Mouse (Mus musculus): ENCODE measurements around the gene Tnpo1. TPM values are rescaled to one million over a fixed set of nuclear protein-coding genes. Genes with fewer than 3 reads are reported as not detected.

The Tnpo1 gene
- polyA plus RNA-seq, 1 experiment, result 27.0 TPM

DNA sequence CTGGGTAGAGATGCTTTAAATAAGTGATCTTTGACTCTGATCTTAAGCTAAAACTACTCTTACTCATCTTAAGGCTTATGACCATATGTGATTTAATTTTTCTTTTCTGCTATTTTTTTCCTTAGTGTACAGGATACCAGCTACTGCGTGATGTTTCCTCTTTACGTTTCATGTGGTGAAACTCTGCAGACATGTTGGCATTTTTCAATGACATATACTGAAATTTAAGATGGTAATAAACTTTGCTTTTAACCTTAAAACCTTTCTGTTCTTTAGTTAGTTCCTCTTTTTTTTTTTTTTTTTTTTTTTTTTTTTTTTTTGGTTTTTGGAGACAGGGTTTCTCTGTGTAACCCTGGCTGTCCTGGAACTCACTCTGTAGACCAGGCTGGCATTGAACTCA lies 2.7 kb upstream of the Tnpo1 start:
- Histone ChIP-seq H3K4me3 (ENCODE audit: insufficient read depth, low read depth, low read length) (no peak overlapping the region), H3K36me3 (ENCODE audit: control insufficient read depth, insufficient read depth, low read length) (no peaks in the 10 kb centered on the region), H3K4me1 (ENCODE audit: control insufficient read depth, insufficient read depth, low read length) (peaks cover 5% of the 10 kb centered on the region; the same call in 1 of the 2 replicates), H3K27me3 (replicated peaks; ENCODE audit: control insufficient read depth, insufficient read depth, low read length) (no peaks in the 10 kb centered on the region), H3K27ac (ENCODE audit: insufficient read depth, low read depth, low read length) (no peak overlapping the region)
- TF ChIP-seq POLR2A (IDR thresholded peaks at IDR 0.05; ENCODE audit: low read depth, low read length) (no peak), CTCF (conservative IDR thresholded peaks at IDR 0.05; ENCODE audit: insufficient read depth, insufficient read length, low read depth, low read length) (no peak)
- no peak for DNase-seq
- 95% methylated on average over 2 of the region's 2 CpGs for WGBS

DNA sequence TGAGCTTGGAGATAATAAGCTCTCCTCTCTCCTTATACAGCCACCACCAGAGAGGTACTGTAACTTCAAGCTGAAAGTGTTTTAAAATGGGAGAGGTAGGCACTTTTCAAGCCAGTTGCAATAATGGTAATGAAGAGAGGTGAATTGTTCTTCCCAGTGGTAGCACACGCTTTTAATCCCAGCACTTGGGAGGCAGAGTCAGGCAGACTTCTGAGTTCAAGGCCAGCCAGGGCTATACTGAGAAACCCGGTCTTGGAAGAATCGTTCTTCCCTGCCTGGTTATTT lies 716 bp upstream of the Tnpo1 start:
- peak overlapping the region; percentile 96 for H3K27ac ChIP-seq (ENCODE audit: insufficient read depth, low read depth, low read length)
- H3K4me1 ChIP-seq (ENCODE audit: control insufficient read depth, insufficient read depth, low read length), result peaks cover 15% of the 10 kb centered on the region; the same call in 1 of the 2 replicates
- no peak for TF ChIP-seq POLR2A (IDR thresholded peaks at IDR 0.05; ENCODE audit: low read depth, low read length)
- TF ChIP-seq CTCF (conservative IDR thresholded peaks at IDR 0.05; ENCODE audit: insufficient read depth, insufficient read length, low read depth, low read length), result no peak
- DNase-seq, result no peak
- H3K36me3 ChIP-seq (ENCODE audit: control insufficient read depth, insufficient read depth, low read length), result no peaks in the 10 kb centered on the region
- WGBS, result 49% methylated on average over 3 of the region's 3 CpGs
- H3K27me3 ChIP-seq (replicated peaks; ENCODE audit: control insufficient read depth, insufficient read depth, low read length), result no peaks in the 10 kb centered on the region
- H3K4me3 ChIP-seq (ENCODE audit: insufficient read depth, low read depth, low read length), result peak overlapping the region; percentile 88; the same call in 1 of the 2 replicates

DNA sequence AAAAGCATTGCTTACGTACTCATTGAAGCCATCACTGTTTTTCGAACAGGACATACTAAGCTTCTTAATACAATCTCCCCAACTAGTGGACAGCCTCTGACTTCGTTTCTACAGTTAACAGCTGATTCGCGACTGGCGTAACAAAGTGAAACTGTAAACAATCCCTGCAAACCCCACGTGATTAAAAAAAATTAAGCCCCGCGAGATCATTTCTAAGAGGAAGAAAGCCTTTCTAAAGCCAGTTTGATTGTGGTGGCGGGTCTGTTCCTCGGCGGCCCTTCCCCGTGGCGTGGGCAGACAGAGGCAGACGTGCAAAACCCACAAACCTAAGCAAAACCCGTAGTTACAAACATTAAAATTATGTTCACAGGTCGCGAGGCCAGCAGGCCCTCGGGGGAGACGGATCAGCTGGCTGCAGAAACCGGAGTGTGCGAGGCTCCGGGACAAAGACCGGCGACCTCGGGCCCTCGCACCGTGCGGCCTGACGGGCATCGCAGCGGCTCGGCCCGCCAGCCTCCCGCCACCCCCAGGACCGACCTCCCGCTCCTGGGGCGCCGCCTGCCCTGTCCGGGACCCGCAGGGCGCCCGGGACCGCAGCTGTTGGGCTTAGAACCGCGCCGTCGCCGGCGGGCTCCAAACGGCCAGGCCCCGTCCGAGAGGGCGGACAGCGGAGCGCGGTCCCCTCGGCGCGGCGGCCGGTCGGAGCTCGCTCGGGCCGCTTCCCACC lies 535 bp downstream of the Tnpo1 start:
- H3K27ac ChIP-seq (ENCODE audit: insufficient read depth, low read depth, low read length), result peak overlapping the region; percentile 96
- peak overlapping the region; percentile 88 for H3K4me3 ChIP-seq (ENCODE audit: insufficient read depth, low read depth, low read length)
- no peaks in the 10 kb centered on the region for H3K36me3 ChIP-seq (ENCODE audit: control insufficient read depth, insufficient read depth, low read length)
- H3K4me1 ChIP-seq (ENCODE audit: control insufficient read depth, insufficient read depth, low read length), result peaks cover 20% of the 10 kb centered on the region; the same call in 1 of the 2 replicates
- peak; percentile 84 for DNase-seq
- TF ChIP-seq POLR2A (IDR thresholded peaks at IDR 0.05; ENCODE audit: low read depth, low read length), result no peak
- TF ChIP-seq CTCF (conservative IDR thresholded peaks at IDR 0.05; ENCODE audit: insufficient read depth, insufficient read length, low read depth, low read length), result no peak
- under 1% methylated on average over 66 of the region's 66 CpGs for WGBS
- H3K27me3 ChIP-seq (replicated peaks; ENCODE audit: control insufficient read depth, insufficient read depth, low read length), result no peaks in the 10 kb centered on the region

DNA sequence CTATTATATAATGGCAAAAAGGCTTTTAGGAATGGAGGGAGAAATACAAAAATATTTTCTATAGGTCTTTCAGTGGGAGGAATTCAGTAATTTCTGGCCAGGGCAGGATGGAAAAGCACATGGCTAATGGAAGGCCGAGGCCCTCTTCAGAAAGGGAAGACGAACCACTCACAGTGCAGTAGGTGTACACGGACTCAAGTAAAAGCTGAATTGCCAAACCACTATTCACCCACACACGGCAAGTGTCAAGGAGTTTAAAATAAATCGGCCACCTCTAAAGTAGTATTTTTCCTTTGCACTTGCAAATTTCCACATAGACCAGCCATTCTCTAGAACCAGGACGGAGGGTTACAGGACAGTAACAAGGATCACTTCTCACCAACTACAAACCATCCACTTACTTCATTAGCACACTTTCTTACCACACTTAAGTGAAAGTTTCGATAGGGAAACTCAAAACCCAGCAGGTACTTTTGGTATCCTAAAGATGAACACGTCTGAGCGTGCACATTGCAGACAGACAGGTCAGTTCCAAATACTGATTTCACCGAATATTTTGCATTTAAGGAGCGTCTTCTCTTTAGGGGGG lies 1.2 kb downstream of the Tnpo1 start:
- no peak for DNase-seq
- Histone ChIP-seq H3K27ac (ENCODE audit: insufficient read depth, low read depth, low read length) (peak overlapping the region; percentile 96), H3K27me3 (replicated peaks; ENCODE audit: control insufficient read depth, insufficient read depth, low read length) (no peaks in the 10 kb centered on the region), H3K36me3 (ENCODE audit: control insufficient read depth, insufficient read depth, low read length) (no peaks in the 10 kb centered on the region), H3K4me1 (ENCODE audit: control insufficient read depth, insufficient read depth, low read length) (peaks cover 24% of the 10 kb centered on the region; the same call in 1 of the 2 replicates), H3K4me3 (ENCODE audit: insufficient read depth, low read depth, low read length) (peak overlapping the region; percentile 88)
- 2% methylated on average over 11 of the region's 11 CpGs for WGBS
- TF ChIP-seq POLR2A (IDR thresholded peaks at IDR 0.05; ENCODE audit: low read depth, low read length) (no peak), CTCF (conservative IDR thresholded peaks at IDR 0.05; ENCODE audit: insufficient read depth, insufficient read length, low read depth, low read length) (no peak)

DNA sequence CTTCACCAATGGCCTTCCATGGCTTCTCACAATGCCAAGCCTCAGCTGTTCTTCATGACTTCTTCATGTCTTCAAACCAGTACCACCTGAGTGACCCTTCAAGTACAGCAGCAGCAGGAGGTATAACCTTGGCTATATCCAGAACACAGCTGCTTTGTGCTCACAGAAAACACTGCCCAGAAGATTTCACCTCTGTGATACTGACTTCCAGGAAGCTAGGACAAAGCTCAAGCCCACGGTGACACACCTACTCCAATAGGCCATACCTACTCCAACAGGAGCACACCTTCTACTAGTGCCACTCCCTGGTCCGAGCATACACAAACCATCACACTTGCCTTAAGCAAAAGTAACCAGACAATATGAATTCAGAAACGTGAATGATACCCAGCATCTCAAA lies 3.4 kb downstream of the Tnpo1 start:
- no peak for DNase-seq
- WGBS, result 68% methylated on average over 3 of the region's 3 CpGs
- no peak overlapping the region for H3K27ac ChIP-seq (ENCODE audit: insufficient read depth, low read depth, low read length)

DNA sequence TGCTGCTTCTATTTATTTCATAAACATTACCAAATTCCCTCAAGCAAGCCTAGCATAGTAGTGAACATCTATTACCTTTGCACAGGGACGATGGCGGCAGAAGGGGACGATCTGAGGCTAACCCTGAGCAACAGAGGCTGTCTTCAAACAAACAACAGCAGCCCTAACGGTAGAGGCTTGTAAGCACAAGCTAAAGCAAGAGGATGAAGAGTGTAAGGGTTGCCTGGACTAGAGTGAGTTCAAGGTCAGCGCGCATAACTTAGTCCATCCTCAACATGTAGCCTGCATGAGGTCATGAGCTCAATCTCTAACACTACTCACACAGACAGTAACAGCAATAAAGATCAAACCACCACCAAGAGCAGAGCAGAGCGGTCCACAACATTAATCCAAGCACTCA lies 4.9 kb downstream of the Tnpo1 start:
- 87% methylated on average over 7 of the region's 7 CpGs for WGBS
- no peaks in the 10 kb centered on the region for H3K27me3 ChIP-seq (replicated peaks; ENCODE audit: control insufficient read depth, insufficient read depth, low read length)
- TF ChIP-seq POLR2A (IDR thresholded peaks at IDR 0.05; ENCODE audit: low read depth, low read length) (no peak), CTCF (conservative IDR thresholded peaks at IDR 0.05; ENCODE audit: insufficient read depth, insufficient read length, low read depth, low read length) (no peak)
- peaks cover 45% of the 10 kb centered on the region for H3K4me1 ChIP-seq (ENCODE audit: control insufficient read depth, insufficient read depth, low read length)
- no peaks in the 10 kb centered on the region for H3K36me3 ChIP-seq (ENCODE audit: control insufficient read depth, insufficient read depth, low read length)
- H3K4me3 ChIP-seq (ENCODE audit: insufficient read depth, low read depth, low read length), result no peak overlapping the region
- H3K27ac ChIP-seq (ENCODE audit: insufficient read depth, low read depth, low read length), result no peak overlapping the region
- DNase-seq, result no peak

More for the DNA sequence above, 3.4 kb downstream of the Tnpo1 start:
- Histone ChIP-seq H3K36me3 (ENCODE audit: control insufficient read depth, insufficient read depth, low read length) (no peaks in the 10 kb centered on the region), H3K4me1 (ENCODE audit: control insufficient read depth, insufficient read depth, low read length) (peaks cover 39% of the 10 kb centered on the region), H3K27me3 (replicated peaks; ENCODE audit: control insufficient read depth, insufficient read depth, low read length) (no peaks in the 10 kb centered on the region), H3K4me3 (ENCODE audit: insufficient read depth, low read depth, low read length) (no peak overlapping the region)
- TF ChIP-seq CTCF (conservative IDR thresholded peaks at IDR 0.05; ENCODE audit: insufficient read depth, insufficient read length, low read depth, low read length) (no peak), POLR2A (IDR thresholded peaks at IDR 0.05; ENCODE audit: low read depth, low read length) (no peak)

DNA sequence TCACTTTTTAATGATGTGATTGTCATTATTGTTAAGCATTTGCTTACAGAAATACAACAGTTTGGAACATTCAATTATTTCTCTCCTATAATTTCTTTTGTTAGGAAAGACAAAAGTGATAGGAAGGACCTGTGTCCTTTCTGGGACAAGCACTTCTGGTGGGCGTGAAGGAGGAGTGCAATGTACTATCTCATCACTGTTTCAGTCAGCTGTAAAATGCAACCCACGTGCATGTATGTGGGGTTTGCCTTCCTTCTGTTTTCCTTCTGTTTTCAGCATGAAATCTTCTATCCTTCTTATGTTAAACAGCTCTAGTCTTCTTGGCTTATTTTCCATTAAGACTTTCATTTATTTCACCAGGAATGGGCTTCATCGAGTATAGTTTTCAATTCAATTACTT lies 5.9 kb downstream of the Tnpo1 start:
- Histone ChIP-seq H3K27me3 (replicated peaks; ENCODE audit: control insufficient read depth, insufficient read depth, low read length) (no peaks in the 10 kb centered on the region), H3K36me3 (ENCODE audit: control insufficient read depth, insufficient read depth, low read length) (no peaks in the 10 kb centered on the region), H3K27ac (ENCODE audit: insufficient read depth, low read depth, low read length) (no peak overlapping the region), H3K4me1 (ENCODE audit: control insufficient read depth, insufficient read depth, low read length) (peaks cover 51% of the 10 kb centered on the region), H3K4me3 (ENCODE audit: insufficient read depth, low read depth, low read length) (no peak overlapping the region)
- 45% methylated on average over 3 of the region's 3 CpGs for WGBS
- DNase-seq, result no peak
- TF ChIP-seq CTCF (conservative IDR thresholded peaks at IDR 0.05; ENCODE audit: insufficient read depth, insufficient read length, low read depth, low read length), result no peak
- TF ChIP-seq POLR2A (IDR thresholded peaks at IDR 0.05; ENCODE audit: low read depth, low read length), result no peak
